Mouse (Mus musculus) layer of hippocampus, adult 9-10 months (tissue): ENCODE measurements around the gene Zfhx3.

ENCODE experiments used
- DNase-seq: peaks from one replicate; pipeline ENCODE4 v3.0.0; 2022; ENCODE audit warnings: low spot score

Gene Zfhx3

DNA sequence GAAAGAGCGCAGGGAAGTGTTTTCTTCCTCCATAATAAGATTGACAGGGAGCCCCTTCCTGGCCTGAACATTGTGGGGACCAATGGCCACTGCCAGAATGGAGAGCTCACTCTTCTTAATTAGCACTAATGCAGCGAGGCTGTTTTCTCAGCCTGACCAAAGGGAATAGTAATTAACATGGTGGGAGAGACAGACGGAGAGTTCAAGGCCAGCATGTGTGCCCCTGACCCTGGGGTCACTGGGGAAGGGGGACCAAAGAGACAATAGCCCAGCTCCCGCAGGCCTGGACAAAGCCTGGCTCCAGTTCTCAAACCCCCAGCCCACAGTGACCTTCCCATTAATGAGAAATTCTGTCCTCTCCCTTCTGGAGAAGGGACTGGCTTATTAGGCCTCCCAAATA, 419.0 kb downstream of the Zfhx3 start:
- DNase-seq: no peak

GRCm38 (mm10) chr8:108362421-108362820, 420.0 kb downstream of the Zfhx3 start:
- DNase-seq: no peak

GRCm38 (mm10) chr8:108363435-108363834, 421.0 kb downstream of the Zfhx3 start:
- DNase-seq: no peak

- DNase-seq: no peak
Observed at GRCm38 (mm10) chr8:108363856-108364255, 421.4 kb downstream of the Zfhx3 start.

DNA sequence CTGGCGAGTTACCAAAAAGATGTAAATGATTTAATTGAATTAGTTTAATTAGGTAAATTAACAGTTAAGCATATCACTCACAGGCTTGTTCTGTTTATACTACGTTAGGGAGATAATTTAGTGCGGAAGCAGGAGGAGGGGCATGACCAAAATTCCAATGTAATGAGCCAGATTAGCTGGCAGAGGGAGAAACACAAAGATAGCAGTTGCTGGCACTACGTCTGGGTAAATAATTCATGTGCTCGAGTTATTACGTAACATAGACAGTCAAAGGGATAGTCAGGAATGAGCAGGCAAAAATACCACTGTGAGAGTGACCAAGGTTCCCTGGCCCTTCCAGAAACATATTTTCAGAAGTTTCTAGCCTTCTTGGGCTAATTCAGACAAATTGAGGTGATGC, 426.6 kb downstream of the Zfhx3 start:
- DNase-seq: peak; percentile 30

DNA sequence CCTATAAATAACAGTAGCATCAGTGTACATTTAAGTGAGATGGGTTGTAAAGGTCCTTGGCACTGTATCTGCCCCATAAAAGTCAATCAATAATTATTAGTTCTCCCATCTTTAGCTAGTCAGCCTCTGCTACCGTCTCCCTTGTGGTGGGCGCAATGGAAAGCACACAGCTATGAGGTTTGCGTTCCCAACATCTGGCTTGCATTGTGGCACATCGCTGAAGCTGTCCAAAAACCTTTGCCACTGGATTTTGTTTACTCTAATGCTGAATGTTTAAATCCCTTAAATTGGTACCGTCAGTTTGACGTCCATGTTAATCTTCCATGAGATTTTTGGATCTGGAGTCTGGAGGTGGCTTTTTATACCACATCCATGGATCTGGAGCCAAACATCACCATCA, 428.3 kb downstream of the Zfhx3 start:
- no peak for DNase-seq

GRCm38 (mm10) chr8:108373046-108373445, 430.6 kb downstream of the Zfhx3 start:
- DNase-seq: no peak

DNA sequence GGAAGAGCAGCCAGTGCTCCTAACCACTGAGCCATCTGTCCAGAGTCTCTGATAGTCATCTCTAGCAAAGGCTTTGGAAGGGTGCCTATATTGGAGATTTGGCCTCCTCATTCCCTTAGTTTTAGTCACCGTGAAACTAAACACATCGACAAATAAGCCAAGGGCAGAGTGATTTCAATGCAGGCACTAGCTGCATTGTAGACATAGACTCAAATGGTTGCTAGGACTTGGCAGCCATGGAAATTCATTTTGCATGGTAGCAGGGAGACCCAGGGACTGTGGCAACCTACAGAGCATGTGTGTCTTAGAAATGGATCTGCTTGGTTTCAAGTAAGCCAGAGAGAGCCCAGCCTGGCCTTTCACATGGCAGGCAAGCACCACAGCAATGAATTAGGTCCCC, 435.6 kb downstream of the Zfhx3 start:
- no peak for DNase-seq

DNA sequence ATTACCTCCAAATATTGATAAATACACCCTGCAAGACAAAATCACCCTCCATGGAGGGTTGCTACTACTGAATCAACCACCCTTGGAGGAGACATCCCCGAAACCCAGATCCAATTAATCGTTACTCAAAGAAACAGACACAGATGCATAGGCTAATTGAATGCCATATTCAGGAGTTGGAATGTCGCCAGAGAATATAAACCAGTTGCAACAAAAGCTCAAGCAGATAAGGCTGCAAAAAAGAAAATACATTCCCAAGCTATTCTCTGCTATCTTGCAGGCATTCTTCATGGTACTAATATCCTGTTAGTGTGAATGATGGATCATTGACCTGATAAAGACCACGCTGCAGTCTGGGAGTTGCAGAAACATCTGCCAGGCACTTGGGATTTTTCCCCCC, 440.7 kb downstream of the Zfhx3 start:
- DNase-seq: no peak

DNA sequence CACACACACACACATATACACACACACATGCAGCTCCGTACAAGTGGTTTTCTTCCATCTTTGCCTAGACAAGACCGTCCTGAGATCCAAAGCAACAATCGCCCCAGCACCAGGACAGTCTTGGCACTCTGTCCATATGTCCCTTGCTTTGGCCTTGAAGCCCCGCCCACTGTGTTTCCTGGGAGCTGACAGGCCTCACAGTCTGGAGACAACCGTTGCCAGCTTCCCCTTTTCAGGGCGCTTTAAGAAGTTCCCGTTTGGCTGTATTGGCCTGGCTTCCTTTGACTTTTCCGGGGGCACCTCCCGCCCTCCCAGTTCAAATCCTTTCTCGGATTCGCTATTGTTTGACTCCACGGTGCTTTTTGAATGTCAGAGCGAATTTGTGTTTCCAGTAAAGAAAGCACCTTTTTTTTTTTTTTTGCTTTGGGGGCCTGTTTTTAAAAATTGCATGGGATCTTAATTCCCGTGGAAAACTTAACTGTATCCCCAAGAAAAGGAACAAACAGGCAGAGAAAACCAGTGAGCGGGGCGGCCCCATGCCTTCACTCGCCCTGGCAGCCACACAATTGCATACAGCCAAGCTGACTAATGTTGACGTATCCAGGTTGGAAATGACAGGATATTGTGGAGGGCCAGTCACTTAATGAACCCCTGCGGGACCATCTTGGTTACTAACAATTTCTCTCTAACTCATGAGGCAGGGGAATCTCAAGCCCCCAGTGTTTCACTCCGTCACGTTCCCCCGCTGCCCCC, 444.9 kb downstream of the Zfhx3 start:
- no peak for DNase-seq

DNA sequence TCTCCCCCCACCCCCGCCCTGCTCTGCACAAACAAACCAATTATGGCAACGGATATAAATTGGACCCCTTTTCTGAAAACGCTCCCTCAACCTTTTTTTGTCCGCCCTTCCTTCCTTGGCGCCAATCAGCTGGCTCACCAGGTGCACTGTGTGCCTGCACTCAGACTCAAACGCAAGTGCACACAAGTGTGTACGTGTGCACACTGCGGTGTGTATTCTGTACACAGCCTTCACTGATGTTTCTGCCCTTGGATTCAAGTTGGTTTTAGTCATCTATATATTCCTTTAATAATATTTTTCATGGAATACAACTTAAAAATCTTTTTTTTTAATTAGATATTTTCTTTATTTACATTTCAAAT, 445.4 kb downstream of the Zfhx3 start:
- DNase-seq: no peak

GRCm38 (mm10) chr8:108392909-108393308, 450.5 kb downstream of the Zfhx3 start:
- DNase-seq: no peak

DNA sequence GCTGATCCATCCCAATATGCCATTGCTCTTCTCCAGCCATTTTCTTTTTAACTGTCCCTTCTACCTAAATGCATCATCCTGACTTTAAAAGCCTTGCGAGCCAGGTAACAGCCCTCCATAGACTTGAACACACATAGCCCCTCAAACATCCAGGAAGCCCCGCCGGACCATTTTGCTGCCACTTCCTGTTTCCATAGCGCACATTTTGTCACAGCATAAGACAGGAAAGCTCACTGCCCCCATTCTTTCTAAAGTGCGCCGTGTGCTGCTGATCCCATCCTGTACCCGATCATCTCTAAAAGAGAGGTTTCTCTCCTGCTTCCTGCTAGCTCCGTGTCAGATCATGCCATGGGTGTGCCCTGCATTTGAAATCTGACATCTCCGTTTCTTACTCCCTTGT, 459.7 kb downstream of the Zfhx3 start:
- no peak for DNase-seq

- DNase-seq: no peak
Observed at GRCm38 (mm10) chr8:108406716-108407494, 464.5 kb downstream of the Zfhx3 start.

- peak; percentile 13 for DNase-seq
Observed at GRCm38 (mm10) chr8:108419162-108419844, 476.9 kb downstream of the Zfhx3 start.

- no peak for DNase-seq
Observed at GRCm38 (mm10) chr8:108422521-108422920, 480.1 kb downstream of the Zfhx3 start.

DNA sequence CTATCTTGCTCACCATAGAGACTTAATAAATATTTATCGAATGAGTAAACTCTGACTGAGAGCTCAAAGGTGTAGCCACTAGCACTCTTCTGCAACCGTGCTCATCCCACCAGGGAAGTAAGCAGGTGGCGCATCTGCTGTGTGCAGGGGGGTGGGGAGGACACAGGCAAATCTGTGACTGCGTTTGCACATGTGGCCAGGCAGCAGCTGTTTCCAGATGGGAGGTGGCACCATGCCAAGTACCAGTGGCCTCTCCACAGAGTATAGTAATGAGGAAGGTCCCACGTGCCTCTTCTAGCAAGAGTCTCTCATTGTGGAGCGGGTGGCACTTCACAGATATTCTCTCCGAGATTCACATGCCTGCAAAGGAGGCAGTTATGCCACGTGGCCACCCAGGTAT, 481.9 kb downstream of the Zfhx3 start:
- DNase-seq: no peak

GRCm38 (mm10) chr8:108433321-108433720, 490.9 kb downstream of the Zfhx3 start:
- DNase-seq: no peak

- no peak for DNase-seq
Observed at GRCm38 (mm10) chr8:108434510-108434909, 492.1 kb downstream of the Zfhx3 start.

DNA sequence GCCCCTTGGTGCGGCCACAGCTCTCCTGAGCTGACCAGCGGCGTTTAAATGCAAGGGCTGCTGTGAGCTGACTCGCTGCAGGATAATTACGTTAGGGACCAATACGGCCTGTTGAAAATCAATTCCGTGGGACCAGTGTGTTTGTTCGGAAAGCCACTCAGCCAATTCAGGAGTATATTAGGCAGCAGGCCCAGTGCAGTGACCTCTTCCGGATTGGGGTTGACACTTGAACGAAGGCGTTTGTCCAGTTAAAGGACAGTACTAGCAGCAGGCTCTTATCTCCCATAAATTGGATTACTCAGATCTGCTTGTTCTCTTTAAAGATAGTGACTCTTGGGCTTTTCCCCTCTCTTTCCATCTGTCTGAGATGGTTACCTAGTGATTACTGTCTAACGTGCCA, 493.9 kb downstream of the Zfhx3 start:
- no peak for DNase-seq

GRCm38 (mm10) chr8:108437316-108437830, 494.9 kb downstream of the Zfhx3 start:
- DNase-seq: no peak

GRCm38 (mm10) chr8:108440476-108440875, 498.0 kb downstream of the Zfhx3 start:
- DNase-seq: no peak

- no peak for DNase-seq
Observed at GRCm38 (mm10) chr8:108450847-108451246, 508.4 kb downstream of the Zfhx3 start.
